Mouse (Mus musculus): ENCODE measurements around the gene Ankrd13b.
"Not testable (repeated sequence)": the region's sequence is repeated elsewhere in the genome, so short reads cannot be mapped to it uniquely, and the experiment has no call there.

The Ankrd13b gene

GRCm38 (mm10) chr11:77489591-77490235 is at the start of gene Ankrd13b:
Ankrd13b (minus strand) TSS chr11:77489678.
- DNase-seq (ENCODE audit: low read depth, low spot score), result no peak

GRCm38 (mm10) chr11:77532202-77532846 is 42.8 kb upstream of the Ankrd13b start:
- DNase-seq (ENCODE audit: low read depth, low spot score), result no peak

GRCm38 (mm10) chr11:77530862-77531261 is 41.4 kb upstream of the Ankrd13b start:
- no peak for DNase-seq (ENCODE audit: low read depth, low spot score)

- DNase-seq (ENCODE audit: low read depth, low spot score), result no peak
These were observed 40.2 kb upstream of the Ankrd13b start for GRCm38 (mm10) chr11:77529644-77530043.

GRCm38 (mm10) chr11:77528420-77528819 is 38.9 kb upstream of the Ankrd13b start:
- DNase-seq (ENCODE audit: low read depth, low spot score), result not testable (repeated sequence)

GRCm38 (mm10) chr11:77525804-77526486 is 36.5 kb upstream of the Ankrd13b start:
- DNase-seq (ENCODE audit: low read depth, low spot score), result no peak

GRCm38 (mm10) chr11:77520601-77521529 is 31.4 kb upstream of the Ankrd13b start:
- DNase-seq (ENCODE audit: low read depth, low spot score), result no peak

GRCm38 (mm10) chr11:77519043-77519442 is 29.6 kb upstream of the Ankrd13b start, which contains the start of gene Gm10392:
Gm10392 (minus strand) TSS chr11:77519198.
- no peak for DNase-seq (ENCODE audit: low read depth, low spot score)

GRCm38 (mm10) chr11:77518051-77518798 is 28.7 kb upstream of the Ankrd13b start:
- DNase-seq (ENCODE audit: low read depth, low spot score), result no peak

- DNase-seq (ENCODE audit: low read depth, low spot score), result no peak
These were observed 27.3 kb upstream of the Ankrd13b start for GRCm38 (mm10) chr11:77516553-77517425.

GRCm38 (mm10) chr11:77515637-77516552 is 26.4 kb upstream of the Ankrd13b start, which contains the start of gene Trp53i13:
Trp53i13 (minus strand) TSS chr11:77515980.
- no peak for DNase-seq (ENCODE audit: low read depth, low spot score)

- no peak for DNase-seq (ENCODE audit: low read depth, low spot score)
These were observed 25.6 kb upstream of the Ankrd13b start, which contains the start of gene Abhd15 for GRCm38 (mm10) chr11:77514832-77515636. Abhd15 (plus strand) TSS chr11:77515121.

- no peak for DNase-seq (ENCODE audit: low read depth, low spot score)
These were observed 24.9 kb upstream of the Ankrd13b start for GRCm38 (mm10) chr11:77514281-77514831.

GRCm38 (mm10) chr11:77513811-77514170 is 24.3 kb upstream of the Ankrd13b start:
- no peak for DNase-seq (ENCODE audit: low read depth, low spot score)

- no peak for DNase-seq (ENCODE audit: low read depth, low spot score)
These were observed 23.7 kb upstream of the Ankrd13b start for GRCm38 (mm10) chr11:77512891-77513810.

GRCm38 (mm10) chr11:77511336-77511735 is 21.9 kb upstream of the Ankrd13b start:
- no peak for DNase-seq (ENCODE audit: low read depth, low spot score)

All from telencephalon, adult 2 months (tissue).